Mouse (Mus musculus): ENCODE data around the gene Fxyd3. TPM values are rescaled to one million over a fixed set of nuclear protein-coding genes. Genes with fewer than 3 reads are reported as not detected.

The Fxyd3 gene
- not detected in 2 replicates for polyA plus RNA-seq (2011; ENCODE audit: insufficient read length, low read depth, missing spikeins)

GRCm38 (mm10) chr7:31076492-31076891, at the start of gene Fxyd3:
Gene Fxyd3 (minus strand): TSS chr7:31076704.
- no peak within 1 kb of the TSS for H3K27ac ChIP-seq (ENCODE audit: insufficient read depth, low read length)
- TF ChIP-seq CTCF (IDR thresholded peaks at IDR 0.05; ENCODE audit: borderline replicate concordance, insufficient read depth, low read length) (no peak), POLR2A (IDR thresholded peaks at IDR 0.05; ENCODE audit: low read depth, low read length) (no peak)
- no peak within 1 kb of the TSS for H3K4me3 ChIP-seq (ENCODE audit: insufficient read depth, low read length)
- no peaks in the 10 kb centered on the region for H3K4me1 ChIP-seq (ENCODE audit: control insufficient read depth, insufficient read depth, low read length)

GRCm38 (mm10) chr7:31125116-31125515, 48.6 kb upstream of the Fxyd3 start:
- peaks cover 7% of the 10 kb centered on the region; the same call in 1 of the 2 replicates for H3K4me1 ChIP-seq (ENCODE audit: control insufficient read depth, insufficient read depth, low read length)
- no peak overlapping the region for H3K4me3 ChIP-seq (ENCODE audit: insufficient read depth, low read length)
- no peak overlapping the region for H3K27ac ChIP-seq (ENCODE audit: insufficient read depth, low read length)
- TF ChIP-seq CTCF (IDR thresholded peaks at IDR 0.05; ENCODE audit: borderline replicate concordance, insufficient read depth, low read length) (no peak), POLR2A (IDR thresholded peaks at IDR 0.05; ENCODE audit: low read depth, low read length) (no peak)

- Histone ChIP-seq H3K27ac (ENCODE audit: insufficient read depth, low read length) (no peak overlapping the region), H3K4me1 (ENCODE audit: control insufficient read depth, insufficient read depth, low read length) (peaks cover 7% of the 10 kb centered on the region; the same call in 1 of the 2 replicates), H3K4me3 (ENCODE audit: insufficient read depth, low read length) (no peak overlapping the region)
- TF ChIP-seq CTCF (IDR thresholded peaks at IDR 0.05; ENCODE audit: borderline replicate concordance, insufficient read depth, low read length) (no peak), POLR2A (IDR thresholded peaks at IDR 0.05; ENCODE audit: low read depth, low read length) (no peak)
Measured at GRCm38 (mm10) chr7:31124381-31124780, 47.9 kb upstream of the Fxyd3 start.

- no peak overlapping the region for H3K4me3 ChIP-seq (ENCODE audit: insufficient read depth, low read length)
- no peak overlapping the region for H3K27ac ChIP-seq (ENCODE audit: insufficient read depth, low read length)
- peaks cover 7% of the 10 kb centered on the region; the same call in 1 of the 2 replicates for H3K4me1 ChIP-seq (ENCODE audit: control insufficient read depth, insufficient read depth, low read length)
- TF ChIP-seq CTCF (IDR thresholded peaks at IDR 0.05; ENCODE audit: borderline replicate concordance, insufficient read depth, low read length) (no peak), POLR2A (IDR thresholded peaks at IDR 0.05; ENCODE audit: low read depth, low read length) (no peak)
Measured at GRCm38 (mm10) chr7:31123697-31124096, 47.2 kb upstream of the Fxyd3 start.

GRCm38 (mm10) chr7:31122641-31123631, 46.4 kb upstream of the Fxyd3 start:
- H3K4me1 ChIP-seq (ENCODE audit: control insufficient read depth, insufficient read depth, low read length) = peaks cover 7% of the 10 kb centered on the region; the same call in 1 of the 2 replicates
- TF ChIP-seq CTCF (IDR thresholded peaks at IDR 0.05; ENCODE audit: borderline replicate concordance, insufficient read depth, low read length) = no peak
- no peak for TF ChIP-seq POLR2A (IDR thresholded peaks at IDR 0.05; ENCODE audit: low read depth, low read length)
- no peak overlapping the region for H3K27ac ChIP-seq (ENCODE audit: insufficient read depth, low read length)
- H3K4me3 ChIP-seq (ENCODE audit: insufficient read depth, low read length) = no peak overlapping the region

GRCm38 (mm10) chr7:31119556-31119955, 43.1 kb upstream of the Fxyd3 start:
- Histone ChIP-seq H3K27ac (ENCODE audit: insufficient read depth, low read length) (no peak overlapping the region), H3K4me1 (ENCODE audit: control insufficient read depth, insufficient read depth, low read length) (no peaks in the 10 kb centered on the region), H3K4me3 (ENCODE audit: insufficient read depth, low read length) (no peak overlapping the region)
- no peak for TF ChIP-seq CTCF (IDR thresholded peaks at IDR 0.05; ENCODE audit: borderline replicate concordance, insufficient read depth, low read length)
- TF ChIP-seq POLR2A (IDR thresholded peaks at IDR 0.05; ENCODE audit: low read depth, low read length) = no peak

GRCm38 (mm10) chr7:31118486-31118885, 42.0 kb upstream of the Fxyd3 start:
- H3K4me1 ChIP-seq (ENCODE audit: control insufficient read depth, insufficient read depth, low read length) = no peaks in the 10 kb centered on the region
- no peak overlapping the region for H3K4me3 ChIP-seq (ENCODE audit: insufficient read depth, low read length)
- TF ChIP-seq POLR2A (IDR thresholded peaks at IDR 0.05; ENCODE audit: low read depth, low read length) (no peak), CTCF (IDR thresholded peaks at IDR 0.05; ENCODE audit: borderline replicate concordance, insufficient read depth, low read length) (no peak)
- H3K27ac ChIP-seq (ENCODE audit: insufficient read depth, low read length) = no peak overlapping the region

- no peak for TF ChIP-seq CTCF (IDR thresholded peaks at IDR 0.05; ENCODE audit: borderline replicate concordance, insufficient read depth, low read length)
- no peak for TF ChIP-seq POLR2A (IDR thresholded peaks at IDR 0.05; ENCODE audit: low read depth, low read length)
- H3K27ac ChIP-seq (ENCODE audit: insufficient read depth, low read length) = no peak overlapping the region
Measured at GRCm38 (mm10) chr7:31117465-31117864, 41.0 kb upstream of the Fxyd3 start.

GRCm38 (mm10) chr7:31116721-31117145, 40.2 kb upstream of the Fxyd3 start:
- Histone ChIP-seq H3K27ac (ENCODE audit: insufficient read depth, low read length) (no peak overlapping the region), H3K4me1 (ENCODE audit: control insufficient read depth, insufficient read depth, low read length) (no peaks in the 10 kb centered on the region), H3K4me3 (ENCODE audit: insufficient read depth, low read length) (no peak overlapping the region)
- TF ChIP-seq POLR2A (IDR thresholded peaks at IDR 0.05; ENCODE audit: low read depth, low read length) = no peak
- no peak for TF ChIP-seq CTCF (IDR thresholded peaks at IDR 0.05; ENCODE audit: borderline replicate concordance, insufficient read depth, low read length)

More at GRCm38 (mm10) chr7:31117465-31117864, 41.0 kb upstream of the Fxyd3 start:
- Histone ChIP-seq H3K4me1 (ENCODE audit: control insufficient read depth, insufficient read depth, low read length) (no peaks in the 10 kb centered on the region), H3K4me3 (ENCODE audit: insufficient read depth, low read length) (no peak overlapping the region)

- Histone ChIP-seq H3K4me1 (ENCODE audit: control insufficient read depth, insufficient read depth, low read length) (no peaks in the 10 kb centered on the region), H3K4me3 (ENCODE audit: insufficient read depth, low read length) (no peak overlapping the region), H3K27ac (ENCODE audit: insufficient read depth, low read length) (no peak overlapping the region)
- no peak for TF ChIP-seq CTCF (IDR thresholded peaks at IDR 0.05; ENCODE audit: borderline replicate concordance, insufficient read depth, low read length)
Measured at GRCm38 (mm10) chr7:31115587-31116043, 39.1 kb upstream of the Fxyd3 start.
